Mouse (Mus musculus) erythroblast, embryonic 14.5 days (primary cell): Measurements from ENCODE around the gene Kcnd2.

Experiments
- GATA1 ChIP-seq: IDR thresholded peaks from 2 replicates; pipeline ENCODE4 v1.6.1; 2012; ENCODE audit warnings: low read length, inconsistent platforms, mixed read lengths
- TAL1 ChIP-seq: IDR thresholded peaks from 3 replicates; pipeline ENCODE4 v1.6.1; 2012; ENCODE audit warnings: low read length, inconsistent platforms, mixed read lengths

DNA sequence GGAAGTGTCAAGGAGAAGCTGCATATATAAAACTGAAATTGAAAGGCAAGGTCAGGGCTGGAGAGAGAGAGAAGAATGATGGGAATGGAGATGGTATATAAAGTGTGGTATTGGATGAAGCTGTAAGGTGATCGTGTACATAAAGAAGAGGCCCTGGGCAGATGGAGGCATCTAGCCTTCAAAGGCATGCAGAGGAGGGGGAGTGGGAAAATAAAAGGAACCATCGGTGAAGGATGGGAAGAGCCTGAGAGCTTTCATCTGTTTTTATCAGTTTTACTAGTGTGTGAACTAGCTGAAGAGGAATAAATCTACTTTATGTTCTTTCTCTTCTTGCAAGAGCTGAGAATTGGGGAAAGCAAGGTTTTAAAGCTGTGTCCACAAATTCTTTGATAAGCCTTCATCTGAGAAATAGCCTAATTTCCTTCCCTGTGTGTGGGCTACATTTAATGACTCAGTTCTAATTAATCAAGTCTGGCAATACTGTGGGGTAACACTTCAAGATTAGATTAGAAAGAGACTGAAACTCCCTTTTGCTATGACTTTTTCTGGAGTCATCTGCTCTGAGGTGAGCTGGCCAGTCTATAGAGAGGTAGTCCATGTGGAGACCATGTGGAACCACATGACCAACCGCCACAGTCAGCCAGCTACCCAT, 529.4 kb downstream of the Kcnd2 start:
- TF ChIP-seq TAL1 (no peak), GATA1 (no peak)
